Mouse (Mus musculus) liver, embryonic 11.5 days (tissue): Measurements from ENCODE around the gene Tnfrsf8. TPM values are rescaled to one million over a fixed set of nuclear protein-coding genes. Genes with fewer than 3 reads are reported as not detected.

Source experiments
- ATAC-seq: fragments of 200-750 bp; cut with Nextera tagmentation; replicated peaks from 2 replicates; pipeline ENCODE4 v1.8.0; 2017; ENCODE audit warnings: moderate number of reproducible peaks, mild to moderate bottlenecking, moderate TSS enrichment, moderate library complexity; ENCODE audit not compliant: low FRiP score
- DNase-seq: peaks from one replicate; pipeline ENCODE4 v3.0.0-alpha.2; 2017; ENCODE audit warnings: low spot score
- H3K27ac ChIP-seq: fragments of 300-500 bp; sonication (generic); 2 replicates; pipeline ENCODE4 v1.5.1; 2014; ENCODE audit warnings: mild to moderate bottlenecking, low read depth, low read length, control low read depth
- H3K27me3 ChIP-seq: fragments of 300-500 bp; sonication (generic); replicated peaks from 2 replicates; pipeline ENCODE4 v1.6.1; 2014; ENCODE audit warnings: low read length, mixed read lengths; ENCODE audit not compliant: control insufficient read depth, insufficient read depth
- H3K36me3 ChIP-seq: fragments of 300-500 bp; sonication (generic); 2 replicates; pipeline ENCODE4 v1.6.1; 2014; ENCODE audit warnings: mild to moderate bottlenecking, low read length, moderate library complexity, mixed read lengths; ENCODE audit not compliant: control insufficient read depth, insufficient read depth
- H3K4me1 ChIP-seq: fragments of 300-500 bp; sonication (generic); replicated peaks from 2 replicates; pipeline ENCODE4 v1.6.1; 2014; ENCODE audit warnings: low read length, mixed read lengths; ENCODE audit not compliant: control insufficient read depth, insufficient read depth
- H3K4me2 ChIP-seq: fragments of 300-500 bp; sonication (generic); 2 replicates; pipeline ENCODE4 v1.6.1; 2014; ENCODE audit warnings: mild to moderate bottlenecking, control low read depth, moderate library complexity
- H3K4me3 ChIP-seq: fragments of 300-500 bp; sonication (generic); 2 replicates; pipeline ENCODE4 v1.5.1; 2014; ENCODE audit warnings: low read depth, low read length, control low read depth
- H3K9ac ChIP-seq: fragments of 300-500 bp; sonication (generic); 2 replicates; pipeline ENCODE4 v1.6.1; 2014; ENCODE audit warnings: low read depth, low read length, control low read depth
- H3K9me3 ChIP-seq: fragments of 300-500 bp; sonication (generic); 2 replicates; pipeline ENCODE4 v1.6.1; 2016; ENCODE audit warnings: low read length, inconsistent platforms, mixed read lengths; ENCODE audit not compliant: control insufficient read depth
- WGBS: fragments of 180-500 bp; shearing (Covaris S2); extraction: QIAGEN DNeasy Blood & Tissue Kit; methylation state at CpG from one replicate; pipeline ENCODE4 v1.1.7; 2014; 5-methylcytosine and 5-hydroxymethylcytosine counted together
- polyA plus RNA-seq: library from polyadenylated mRNA; unstranded; fragments of >200 nt; fragmentation: Nextera tagmentation; extraction: Ambion mirVana; gene quantifications from 2 replicates; pipeline ENCODE4 v1.2.1, GENCODE M21; 2014

The Tnfrsf8 gene
- polyA plus RNA-seq, 1 experiment from 2014 or later: not detected

GRCm38 (mm10) chr4:145280966-145281365 is 34.0 kb downstream of the Tnfrsf8 start:
- no peak overlapping the region for H3K27ac ChIP-seq
- H3K9me3 ChIP-seq: no peaks in the 10 kb centered on the region
- WGBS: 82% methylated on average over 6 of the region's 6 CpGs
- ATAC-seq (peak; percentile 48; the same call in 1 of the 2 replicates), DNase-seq (no peak)
- H3K36me3 ChIP-seq: no peaks in the 10 kb centered on the region
- H3K9ac ChIP-seq: no peak overlapping the region
- H3K27me3 ChIP-seq: no peaks in the 10 kb centered on the region
- H3K4me1 ChIP-seq: no peaks in the 10 kb centered on the region
- H3K4me3 ChIP-seq: no peak overlapping the region
- no peak overlapping the region for H3K4me2 ChIP-seq

- no peaks in the 10 kb centered on the region for H3K4me1 ChIP-seq
- WGBS: 75% methylated on average over 3 of the region's 3 CpGs
- H3K27ac ChIP-seq: no peak overlapping the region
- DNase-seq (no peak), ATAC-seq (no peak)
- H3K4me2 ChIP-seq: no peak overlapping the region
- H3K27me3 ChIP-seq: no peaks in the 10 kb centered on the region
- H3K9ac ChIP-seq: no peak overlapping the region
- H3K36me3 ChIP-seq: no peaks in the 10 kb centered on the region
- H3K4me3 ChIP-seq: no peak overlapping the region
- no peaks in the 10 kb centered on the region for H3K9me3 ChIP-seq
Measured at GRCm38 (mm10) chr4:145278724-145279370, 36.1 kb downstream of the Tnfrsf8 start.

- Histone ChIP-seq H3K36me3 (no peaks in the 10 kb centered on the region), H3K9ac (no peak overlapping the region), H3K4me3 (no peak overlapping the region), H3K27ac (no peak overlapping the region), H3K4me1 (no peaks in the 10 kb centered on the region), H3K9me3 (no peaks in the 10 kb centered on the region), H3K4me2 (no peak overlapping the region), H3K27me3 (no peaks in the 10 kb centered on the region)
- no peak for ATAC-seq
- no peak for DNase-seq
- 84% methylated on average over 2 of the region's 2 CpGs for WGBS
Measured at GRCm38 (mm10) chr4:145278231-145278630, 36.7 kb downstream of the Tnfrsf8 start.

- 64% methylated on average over 6 of the region's 6 CpGs for WGBS
- H3K4me3 ChIP-seq: no peak overlapping the region
- no peaks in the 10 kb centered on the region for H3K9me3 ChIP-seq
- ATAC-seq: no peak
- no peak overlapping the region for H3K27ac ChIP-seq
- no peak for DNase-seq
- H3K4me2 ChIP-seq: no peak overlapping the region
- no peaks in the 10 kb centered on the region for H3K27me3 ChIP-seq
- no peak overlapping the region for H3K9ac ChIP-seq
- no peaks in the 10 kb centered on the region for H3K36me3 ChIP-seq
- no peaks in the 10 kb centered on the region for H3K4me1 ChIP-seq
Measured at GRCm38 (mm10) chr4:145276368-145277249, 38.4 kb downstream of the Tnfrsf8 start.

GRCm38 (mm10) chr4:145274887-145275286 is 40.1 kb downstream of the Tnfrsf8 start:
- DNase-seq (no peak), ATAC-seq (no peak)
- Histone ChIP-seq H3K4me2 (no peak overlapping the region), H3K9me3 (no peaks in the 10 kb centered on the region), H3K27ac (no peak overlapping the region), H3K4me1 (no peaks in the 10 kb centered on the region), H3K36me3 (no peaks in the 10 kb centered on the region), H3K9ac (no peak overlapping the region), H3K4me3 (no peak overlapping the region), H3K27me3 (no peaks in the 10 kb centered on the region)
- 84% methylated on average over 5 of the region's 5 CpGs for WGBS

- Histone ChIP-seq H3K27me3 (no peaks in the 10 kb centered on the region), H3K4me3 (no peak overlapping the region), H3K9ac (no peak overlapping the region), H3K27ac (no peak overlapping the region), H3K36me3 (no peaks in the 10 kb centered on the region), H3K9me3 (no peaks in the 10 kb centered on the region), H3K4me1 (no peaks in the 10 kb centered on the region), H3K4me2 (no peak overlapping the region)
- DNase-seq: no peak
- ATAC-seq: no peak
- WGBS: 75% methylated on average over 5 of the region's 5 CpGs
Measured at GRCm38 (mm10) chr4:145273923-145274322, 41.0 kb downstream of the Tnfrsf8 start.

- Histone ChIP-seq H3K27ac (no peak overlapping the region), H3K27me3 (no peaks in the 10 kb centered on the region), H3K9ac (no peak overlapping the region), H3K36me3 (no peaks in the 10 kb centered on the region), H3K4me3 (no peak overlapping the region), H3K9me3 (no peaks in the 10 kb centered on the region), H3K4me2 (no peak overlapping the region), H3K4me1 (no peaks in the 10 kb centered on the region)
- ATAC-seq (no peak), DNase-seq (no peak)
- 74% methylated on average over 1 of the region's 1 CpGs for WGBS
Measured at GRCm38 (mm10) chr4:145272763-145273162, 42.2 kb downstream of the Tnfrsf8 start.

GRCm38 (mm10) chr4:145271634-145272033 is 43.3 kb downstream of the Tnfrsf8 start:
- H3K4me3 ChIP-seq: no peak overlapping the region
- ATAC-seq (no peak), DNase-seq (no peak)
- H3K4me1 ChIP-seq: no peaks in the 10 kb centered on the region
- H3K27ac ChIP-seq: no peak overlapping the region
- no peaks in the 10 kb centered on the region for H3K36me3 ChIP-seq
- no peaks in the 10 kb centered on the region for H3K27me3 ChIP-seq
- no peak overlapping the region for H3K4me2 ChIP-seq
- WGBS: 82% methylated on average over 4 of the region's 4 CpGs
- no peak overlapping the region for H3K9ac ChIP-seq
- H3K9me3 ChIP-seq: no peaks in the 10 kb centered on the region

- H3K4me2 ChIP-seq: no peak overlapping the region
- no peaks in the 10 kb centered on the region for H3K27me3 ChIP-seq
- no peak overlapping the region for H3K27ac ChIP-seq
- WGBS: 51% methylated on average over 5 of the region's 5 CpGs
- H3K9me3 ChIP-seq: no peaks in the 10 kb centered on the region
- no peak for ATAC-seq
- no peak for DNase-seq
- no peaks in the 10 kb centered on the region for H3K4me1 ChIP-seq
- no peak overlapping the region for H3K4me3 ChIP-seq
- H3K9ac ChIP-seq: no peak overlapping the region
- H3K36me3 ChIP-seq: no peaks in the 10 kb centered on the region
Measured at GRCm38 (mm10) chr4:145270136-145270535, 44.8 kb downstream of the Tnfrsf8 start.
